Mouse (Mus musculus) liver, embryonic 14.5 days (tissue): ENCODE measurements around the gene Zfp593. TPM values are rescaled to one million over a fixed set of nuclear protein-coding genes. Genes with fewer than 3 reads are reported as not detected.
A peak's percentile ranks its signal among the peaks of the same experiment; 100 is the strongest.

ENCODE experiments used
- ATAC-seq: fragments of 200-750 bp; cut with Nextera tagmentation; 2 replicates; pipeline ENCODE4 v1.8.0; 2017; ENCODE audit warnings: moderate number of reproducible peaks, mild to moderate bottlenecking, moderate library complexity; ENCODE audit not compliant: insufficient read depth
- DNase-seq, 3 experiments: peaks; one replicate each; pipeline ENCODE4 v3.0.0-alpha.2; 2012 to 2013; ENCODE audit warnings: low read depth in 3 of 3, low spot score in 3 of 3
- H3K27ac ChIP-seq: fragments of 300-500 bp; sonication (generic); 2 replicates; pipeline ENCODE4 v1.5.1; 2014; ENCODE audit warnings: moderate library complexity, mild to moderate bottlenecking, control low read depth, inconsistent platforms
- H3K27me3 ChIP-seq: fragments of 300-500 bp; sonication (generic); 2 replicates; pipeline ENCODE4 v1.6.1; 2014; ENCODE audit warnings: mild to moderate bottlenecking, low read length, moderate library complexity; ENCODE audit not compliant: control insufficient read depth, insufficient read depth
- H3K36me3 ChIP-seq: fragments of 300-500 bp; sonication (generic); replicated peaks from 2 replicates; pipeline ENCODE4 v1.6.1; 2014; ENCODE audit warnings: low read depth; ENCODE audit not compliant: control insufficient read depth, insufficient read depth
- H3K4me1 ChIP-seq, 2 experiments: fragments of 200-500 bp in 1 of 2; fragments of 300-500 bp in 1 of 2; sonication (generic) in 1 of 2; replicated peaks; 2 replicates each; pipeline ENCODE4 v1.6.1; 2012 to 2014; ENCODE audit warnings: antibody characterized with exemption in 1 of 2, inconsistent platforms in 1 of 2, low read length in 1 of 2; ENCODE audit not compliant: control insufficient read depth in 2 of 2, insufficient read depth in 2 of 2
- H3K4me2 ChIP-seq: fragments of 300-500 bp; sonication (generic); 2 replicates; pipeline ENCODE4 v1.6.1; 2014; ENCODE audit warnings: low read depth, mild to moderate bottlenecking, control low read depth, moderate library complexity
- H3K4me3 ChIP-seq, 2 experiments: fragments of 200-500 bp in 1 of 2; fragments of 300-500 bp in 1 of 2; sonication (generic) in 1 of 2; 2 replicates each; pipeline ENCODE4 v1.5.1; 2012 to 2014; ENCODE audit warnings: low read depth in 2 of 2, low read length in 2 of 2, mild to moderate bottlenecking in 2 of 2, control low read depth in 1 of 2, inconsistent platforms in 1 of 2, moderate library complexity in 1 of 2; ENCODE audit not compliant: insufficient read depth in 1 of 2
- H3K9ac ChIP-seq: fragments of 300-500 bp; sonication (generic); replicated peaks from 2 replicates; pipeline ENCODE4 v1.6.1; 2014; ENCODE audit warnings: mild to moderate bottlenecking, control low read depth, moderate library complexity
- H3K9me3 ChIP-seq: fragments of 300-500 bp; sonication (generic); 2 replicates; pipeline ENCODE4 v1.6.1; 2016; ENCODE audit warnings: low read length, mixed read lengths; ENCODE audit not compliant: control insufficient read depth
- CTCF ChIP-seq: IDR thresholded peaks from 2 replicates; pipeline ENCODE4 v1.5.1; 2016; ENCODE audit warnings: antibody characterized with exemption, low read depth, control low read depth
- EP300 ChIP-seq: IDR thresholded peaks from 2 replicates; pipeline ENCODE4 v1.6.1; 2016; ENCODE audit warnings: antibody characterized with exemption, low read depth
- WGBS: fragments of 180-500 bp; shearing (Covaris S2); extraction: QIAGEN DNeasy Blood & Tissue Kit; methylation state at CpG from one replicate; pipeline ENCODE4 v1.1.7; 2014; ENCODE audit not compliant: insufficient replicate concordance; 5-methylcytosine and 5-hydroxymethylcytosine counted together
- polyA plus RNA-seq, 2 experiments: library from polyadenylated mRNA; depleted of rRNA in 1 of 2; stranded (reverse) in 1 of 2; unstranded in 1 of 2; fragments of >200 nt; fragmentation: Nextera tagmentation in 1 of 2; extraction: Ambion mirVana in 1 of 2; gene quantifications; 2 replicates each; pipeline versions ENCODE4 v1.2.1 to v1.2.3; 2012 to 2014

Zfp593 gene
- polyA plus RNA-seq, 2 experiments: 6.4 to 7.1 TPM

- Histone ChIP-seq H3K9ac (no peak overlapping the region), H3K36me3 (no peaks in the 10 kb centered on the region), H3K4me3 (0 out of 4 replicates have a peak overlapping the region, but pooled peaks of 1 of the 2 experiments have one; percentile 28), H3K4me1 (peaks cover 0 to 18% of the 10 kb centered on the region in 2 experiments; a peak in 2 of 4 replicates), H3K9me3 (no peaks in the 10 kb centered on the region), H3K4me2 (no peak overlapping the region), H3K27ac (no peak overlapping the region), H3K27me3 (peaks cover 75% of the 10 kb centered on the region)
- DNase-seq (no peak), ATAC-seq (no peak)
- TF ChIP-seq CTCF: no peak
- no peak for TF ChIP-seq EP300
- WGBS: 13% methylated on average over 15 of the region's 15 CpGs
These were observed 7.7 kb upstream of the Zfp593 start for GRCm38 (mm10) chr4:134252911-134253721.

DNA sequence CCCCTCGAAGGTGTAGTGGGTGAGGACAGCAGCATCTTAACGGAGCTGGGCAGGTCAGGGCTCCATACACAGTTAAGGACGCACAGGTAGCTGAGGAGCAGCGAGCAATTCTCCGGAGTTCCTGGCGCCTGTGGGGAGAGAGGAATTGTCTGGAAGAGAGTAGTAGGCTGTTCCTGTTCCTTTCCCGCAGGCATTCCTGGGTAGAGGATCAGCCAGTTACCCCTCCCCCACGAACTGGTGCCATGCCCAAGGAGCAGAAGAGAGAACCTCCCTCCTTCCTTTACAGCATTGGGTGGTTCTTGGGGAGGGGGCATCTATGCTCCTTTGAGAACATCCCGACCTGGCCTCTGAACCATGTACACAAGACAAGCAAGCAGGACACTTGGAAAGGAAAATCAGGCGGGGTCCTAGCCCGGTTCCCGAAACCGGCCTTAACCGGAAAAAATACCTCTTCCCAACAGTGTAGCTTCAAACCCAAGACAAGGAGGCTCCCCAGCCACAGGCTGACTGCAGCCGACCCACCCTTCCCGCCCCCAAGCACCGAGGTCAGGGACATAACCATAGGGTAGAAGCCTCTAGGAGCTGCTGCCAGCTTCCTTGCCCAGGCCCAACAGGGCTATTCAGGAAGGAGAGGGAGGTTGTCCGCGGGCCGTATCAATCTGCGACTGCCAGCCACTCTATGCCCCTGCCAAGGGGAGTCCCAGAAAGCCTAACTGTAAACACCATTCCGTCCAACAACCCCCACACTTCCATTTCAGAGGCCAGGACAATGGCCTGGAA, 6.9 kb upstream of the Zfp593 start:
- Histone ChIP-seq H3K27me3 (peaks cover 83% of the 10 kb centered on the region), H3K27ac (no peak overlapping the region), H3K4me2 (peak overlapping the region; percentile 61), H3K36me3 (no peaks in the 10 kb centered on the region), H3K9ac (no peak overlapping the region), H3K4me1 (peaks cover 0 to 18% of the 10 kb centered on the region in 2 experiments; a peak in 2 of 4 replicates), H3K9me3 (no peaks in the 10 kb centered on the region), H3K4me3 (peak overlapping the region in 1 of 2 experiments; percentile 43; a peak in 1 of 4 replicates)
- ATAC-seq: no peak
- DNase-seq: no peak
- whole genome bisulfite sequencing: 8% methylated on average over 22 of the region's 22 CpGs
- no peak for TF ChIP-seq CTCF
- TF ChIP-seq EP300: no peak

- 1% methylated on average over 91 of the region's 91 CpGs for WGBS
- ATAC-seq (peak; percentile 34; the same call in 1 of the 2 replicates), DNase-seq (no peak)
- Histone ChIP-seq H3K4me1 (peaks cover 0 to 18% of the 10 kb centered on the region in 2 experiments; a peak in 2 of 4 replicates), H3K27me3 (peaks cover 84% of the 10 kb centered on the region), H3K36me3 (no peaks in the 10 kb centered on the region), H3K9ac (no peak overlapping the region), H3K4me2 (peak overlapping the region; percentile 61), H3K27ac (no peak overlapping the region), H3K4me3 (peak overlapping the region; percentile 2 to 43; a peak in 3 of 4 replicates), H3K9me3 (no peaks in the 10 kb centered on the region)
- TF ChIP-seq EP300 (no peak), CTCF (no peak)
These were observed 6.1 kb upstream of the Zfp593 start for GRCm38 (mm10) chr4:134251241-134252130.

- ATAC-seq (no peak), DNase-seq (no peak)
- peak overlapping the region; percentile 61 for H3K4me2 ChIP-seq
- H3K36me3 ChIP-seq: no peaks in the 10 kb centered on the region
- WGBS: 19% methylated on average over 10 of the region's 10 CpGs
- H3K27ac ChIP-seq: no peak overlapping the region
- TF ChIP-seq CTCF (no peak), EP300 (no peak)
- peak overlapping the region in 1 of 2 experiments; percentile 2; a peak in 2 of 4 replicates for H3K4me3 ChIP-seq
- H3K9me3 ChIP-seq: no peaks in the 10 kb centered on the region
- H3K9ac ChIP-seq: no peak overlapping the region
- H3K4me1 ChIP-seq: peaks cover 0 to 16% of the 10 kb centered on the region in 2 experiments; a peak in 2 of 4 replicates
- H3K27me3 ChIP-seq: peaks cover 83% of the 10 kb centered on the region
These were observed 5.5 kb upstream of the Zfp593 start for GRCm38 (mm10) chr4:134250930-134251240.
